Mouse (Mus musculus) forebrain, embryonic 14.5 days (tissue): Measurements from ENCODE around the gene Icosl. TPM values are rescaled to one million over a fixed set of nuclear protein-coding genes. Genes with fewer than 3 reads are reported as not detected.

Source experiments
- ATAC-seq: fragments of 200-750 bp; cut with Nextera tagmentation; 2 replicates; pipeline ENCODE4 v1.8.0; 2017; ENCODE audit warnings: mild to moderate bottlenecking, moderate library complexity
- DNase-seq: peaks from one replicate; pipeline ENCODE4 v3.0.0-alpha.2; 2015; ENCODE audit warnings: low spot score
- H3K27ac ChIP-seq: fragments of 300-500 bp; sonication (generic); 2 replicates; pipeline ENCODE4 v1.5.1; 2014; ENCODE audit warnings: low read depth, mild to moderate bottlenecking, control low read depth, low read length, moderate library complexity
- H3K27me3 ChIP-seq: fragments of 300-500 bp; sonication (generic); replicated peaks from 2 replicates; pipeline ENCODE4 v1.6.1; 2014; ENCODE audit warnings: low read length, control low read depth, mixed read lengths; ENCODE audit not compliant: control insufficient read depth, insufficient read depth
- H3K36me3 ChIP-seq: fragments of 300-500 bp; sonication (generic); 2 replicates; pipeline ENCODE4 v1.6.1; 2014; ENCODE audit warnings: low read length, control low read depth; ENCODE audit not compliant: control insufficient read depth, insufficient read depth
- H3K4me1 ChIP-seq: fragments of 300-500 bp; sonication (generic); 2 replicates; pipeline ENCODE4 v1.6.1; 2014; ENCODE audit warnings: antibody characterized with exemption, low read length, control low read depth; ENCODE audit not compliant: control insufficient read depth, insufficient read depth
- H3K4me2 ChIP-seq: fragments of 300-500 bp; sonication (generic); 2 replicates; pipeline ENCODE4 v1.6.1; 2014; ENCODE audit warnings: mild to moderate bottlenecking, control low read depth, low read length
- H3K4me3 ChIP-seq: fragments of 300-500 bp; sonication (generic); 2 replicates; pipeline ENCODE4 v1.5.1; 2014; ENCODE audit warnings: low read depth, low read length, control low read depth
- H3K9ac ChIP-seq: fragments of 300-500 bp; sonication (generic); 2 replicates; pipeline ENCODE4 v1.6.1; 2014; ENCODE audit warnings: mild to moderate bottlenecking, low read length, control low read depth, moderate library complexity
- H3K9me3 ChIP-seq: fragments of 300-500 bp; sonication (generic); replicated peaks from 2 replicates; pipeline ENCODE4 v1.6.1; 2016; ENCODE audit warnings: low read length, control low read depth, mixed read lengths; ENCODE audit not compliant: control insufficient read depth
- WGBS: fragments of 180-500 bp; shearing (Covaris S2); extraction: QIAGEN DNeasy Blood & Tissue Kit; methylation state at CpG from one replicate; pipeline ENCODE4 v1.1.7; 2014; 5-methylcytosine and 5-hydroxymethylcytosine counted together
- polyA plus RNA-seq: library from polyadenylated mRNA; unstranded; fragments of >200 nt; fragmentation: Nextera tagmentation; extraction: Ambion mirVana; gene quantifications from 2 replicates; pipeline ENCODE4 v1.2.1, GENCODE M21; 2014

The Icosl gene
- polyA plus RNA-seq, 1 experiment from 2014 or later: 0.60 TPM

DNA sequence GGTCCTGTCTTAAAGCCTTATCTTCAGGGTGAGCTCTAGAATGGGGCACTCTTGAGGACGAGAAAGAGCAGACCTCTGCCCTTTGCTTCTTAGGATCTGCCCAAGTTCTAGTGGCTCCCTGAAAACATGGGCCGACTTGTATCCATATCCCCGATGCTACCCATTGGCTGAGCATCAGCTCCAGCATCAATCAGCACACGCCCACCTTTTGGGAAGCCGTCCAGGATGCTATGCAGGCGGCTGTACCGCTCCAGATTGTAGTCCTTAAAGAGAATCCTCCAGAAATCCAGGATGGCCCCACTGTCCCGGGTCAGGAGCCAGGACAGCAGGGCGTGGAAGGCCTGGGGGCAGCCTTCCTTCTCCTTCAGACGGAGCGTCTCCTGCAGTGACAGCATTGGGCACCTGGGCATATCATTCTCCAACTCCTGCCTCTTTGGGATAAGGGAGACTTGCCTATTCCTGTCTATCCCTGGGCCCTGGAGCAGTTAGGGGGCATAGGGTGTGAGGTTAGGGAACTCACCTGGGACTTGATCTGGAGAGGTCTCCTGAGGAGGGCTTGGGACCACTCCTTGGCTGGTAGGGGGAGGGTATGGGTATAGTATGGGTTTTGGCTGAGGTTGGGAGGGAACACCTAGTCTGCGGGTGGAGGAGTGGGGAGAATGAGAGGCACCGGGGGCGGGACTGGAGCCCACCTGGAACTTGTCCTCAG is 26.3 kb upstream of the Icosl start:
- H3K4me1 ChIP-seq: no peaks in the 10 kb centered on the region
- no peaks in the 10 kb centered on the region for H3K27me3 ChIP-seq
- no peaks in the 10 kb centered on the region for H3K36me3 ChIP-seq
- H3K4me3 ChIP-seq: peak overlapping the region; percentile 17
- no peak for DNase-seq
- H3K27ac ChIP-seq: no peak overlapping the region
- WGBS: 62% methylated on average over 14 of the region's 14 CpGs
- H3K9me3 ChIP-seq: no peaks in the 10 kb centered on the region
- no peak; the same call in none of the 2 replicates for ATAC-seq
- no peak overlapping the region; the same call in 1 of the 2 replicates for H3K9ac ChIP-seq
- H3K4me2 ChIP-seq: peak overlapping the region; percentile 46

DNA sequence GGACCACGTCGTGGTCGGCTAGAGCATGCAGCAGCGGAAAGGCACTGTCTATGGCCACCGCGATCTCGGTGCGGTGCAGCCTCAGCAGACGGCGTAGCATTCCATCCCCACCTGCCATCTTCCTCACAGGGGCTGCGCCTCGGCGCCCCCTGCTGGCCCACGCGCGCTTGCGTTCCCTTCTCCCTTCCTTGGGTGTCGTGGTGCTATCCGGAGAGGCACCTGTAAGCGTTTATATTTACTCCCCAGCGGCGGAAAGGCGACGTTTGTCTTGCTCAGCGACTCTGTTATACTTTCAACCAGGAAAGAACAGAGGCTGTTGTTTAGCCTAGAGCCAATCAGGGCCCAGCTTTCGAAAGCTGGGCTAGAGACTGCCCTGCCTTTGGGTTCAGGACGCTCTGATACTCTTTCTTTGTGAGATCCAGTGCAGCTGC is 25.7 kb upstream of the Icosl start, which contains the start of gene Aire:
Gene Aire (minus strand): TSS at position 205 of the 431 bp plus-strand sequence.
- Histone ChIP-seq H3K27ac (no peak within 1 kb of the TSS), H3K4me1 (no peaks in the 10 kb centered on the region), H3K4me3 (peak within 1 kb of the TSS; percentile 17), H3K36me3 (no peaks in the 10 kb centered on the region), H3K4me2 (peak within 1 kb of the TSS; percentile 46), H3K27me3 (no peaks in the 10 kb centered on the region), H3K9me3 (no peaks in the 10 kb centered on the region), H3K9ac (peak within 1 kb of the TSS; percentile 32; the same call in 1 of the 2 replicates)
- WGBS: 2% methylated on average over 27 of the region's 27 CpGs
- peak; percentile 78 for DNase-seq
- peak; percentile 84 for ATAC-seq

DNA sequence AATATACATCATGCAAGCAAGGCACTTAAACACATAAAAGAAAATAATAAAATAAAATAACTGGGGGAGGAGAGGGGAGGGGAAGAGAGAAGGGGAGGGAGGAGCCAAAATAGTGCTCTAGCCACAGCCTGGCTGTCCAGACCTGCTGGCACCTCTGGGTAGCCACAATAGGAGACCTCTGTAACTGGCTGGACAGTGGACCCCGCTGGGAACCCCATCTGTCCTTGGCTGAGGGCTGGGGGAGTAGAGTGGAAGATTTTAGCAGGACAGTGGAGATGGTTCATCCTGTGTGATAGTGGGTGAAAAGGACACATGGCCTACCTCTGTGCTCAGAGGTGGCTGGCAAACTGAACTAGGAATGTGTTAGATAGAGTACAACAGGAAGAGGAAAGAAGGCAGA is 24.6 kb upstream of the Icosl start:
- WGBS: 56% methylated on average over 1 of the region's 1 CpGs
- Histone ChIP-seq H3K4me2 (no peak overlapping the region), H3K9me3 (no peaks in the 10 kb centered on the region), H3K27me3 (no peaks in the 10 kb centered on the region), H3K4me3 (no peak overlapping the region), H3K36me3 (no peaks in the 10 kb centered on the region), H3K9ac (no peak overlapping the region), H3K4me1 (no peaks in the 10 kb centered on the region), H3K27ac (no peak overlapping the region)
- ATAC-seq: no peak
- no peak for DNase-seq

DNA sequence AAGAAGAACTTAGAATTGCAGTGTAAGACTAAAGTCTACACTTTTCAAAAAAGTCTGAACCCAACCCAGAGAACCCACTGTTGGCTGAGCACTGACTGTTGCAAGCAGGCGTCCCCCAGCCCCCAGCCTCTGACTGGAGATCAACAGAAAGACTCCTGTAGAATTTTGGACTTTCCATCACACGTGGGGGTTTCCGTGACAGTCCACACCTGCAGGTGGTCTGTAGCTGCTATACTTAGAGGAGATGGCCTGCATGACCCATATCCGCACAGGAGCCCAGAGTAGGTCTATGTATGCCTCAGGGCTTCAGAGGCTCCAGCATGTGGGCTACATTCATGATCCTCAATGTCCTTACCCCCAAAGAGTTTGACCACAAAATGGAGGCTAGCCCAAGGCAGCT is 22.7 kb upstream of the Icosl start:
- Histone ChIP-seq H3K9me3 (no peaks in the 10 kb centered on the region), H3K4me3 (no peak overlapping the region), H3K4me2 (no peak overlapping the region), H3K27me3 (no peaks in the 10 kb centered on the region), H3K36me3 (no peaks in the 10 kb centered on the region), H3K9ac (no peak overlapping the region), H3K27ac (no peak overlapping the region), H3K4me1 (no peaks in the 10 kb centered on the region)
- WGBS: 87% methylated on average over 4 of the region's 4 CpGs
- DNase-seq (no peak), ATAC-seq (no peak)

- H3K9me3 ChIP-seq: no peaks in the 10 kb centered on the region
- no peaks in the 10 kb centered on the region for H3K4me1 ChIP-seq
- ATAC-seq (no peak), DNase-seq (no peak)
- H3K4me2 ChIP-seq: no peak overlapping the region
- H3K27me3 ChIP-seq: no peaks in the 10 kb centered on the region
- 87% methylated on average over 9 of the region's 10 CpGs for WGBS
- no peaks in the 10 kb centered on the region for H3K36me3 ChIP-seq
- H3K4me3 ChIP-seq: no peak overlapping the region
- H3K9ac ChIP-seq: no peak overlapping the region
- no peak overlapping the region for H3K27ac ChIP-seq
Measured at GRCm38 (mm10) chr10:78048061-78048730, 20.9 kb upstream of the Icosl start.

- Histone ChIP-seq H3K36me3 (no peaks in the 10 kb centered on the region), H3K9me3 (no peaks in the 10 kb centered on the region), H3K27ac (no peak overlapping the region), H3K4me3 (no peak overlapping the region), H3K27me3 (no peaks in the 10 kb centered on the region), H3K4me1 (no peaks in the 10 kb centered on the region), H3K9ac (no peak overlapping the region), H3K4me2 (no peak overlapping the region)
- DNase-seq (no peak), ATAC-seq (no peak)
- 62% methylated on average over 11 of the region's 11 CpGs for WGBS
Measured at GRCm38 (mm10) chr10:78049519-78050035, 19.5 kb upstream of the Icosl start.

- ATAC-seq (no peak), DNase-seq (no peak)
- Histone ChIP-seq H3K9me3 (no peaks in the 10 kb centered on the region), H3K27ac (no peak overlapping the region), H3K4me1 (no peaks in the 10 kb centered on the region), H3K4me2 (no peak overlapping the region), H3K27me3 (no peaks in the 10 kb centered on the region), H3K9ac (no peak overlapping the region), H3K4me3 (no peak overlapping the region), H3K36me3 (no peaks in the 10 kb centered on the region)
- 74% methylated on average over 19 of the region's 19 CpGs for WGBS
Measured at GRCm38 (mm10) chr10:78054633-78055565, 14.2 kb upstream of the Icosl start.

DNA sequence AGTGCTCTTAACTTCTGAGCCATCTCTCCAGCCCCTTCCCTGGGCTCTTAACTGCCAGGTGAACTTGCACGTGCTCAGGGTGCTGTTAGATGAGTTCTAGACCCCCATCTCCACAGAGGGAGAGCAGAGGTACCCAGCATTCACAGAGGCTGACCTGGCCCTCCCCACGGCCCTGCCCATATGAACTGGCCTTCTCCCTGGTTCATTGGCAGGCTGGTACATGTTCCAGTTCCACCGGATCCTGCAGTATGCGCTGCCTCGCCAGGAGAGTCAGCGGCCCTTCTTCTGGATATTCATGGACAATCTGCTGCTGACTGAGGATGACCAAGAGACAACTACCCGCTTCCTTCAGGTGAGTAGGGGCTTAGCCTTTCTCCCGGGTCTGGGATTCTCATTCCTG is 12.0 kb upstream of the Icosl start:
- Histone ChIP-seq H3K9ac (no peak overlapping the region), H3K9me3 (no peaks in the 10 kb centered on the region), H3K27ac (no peak overlapping the region), H3K36me3 (no peaks in the 10 kb centered on the region), H3K4me1 (no peaks in the 10 kb centered on the region), H3K27me3 (no peaks in the 10 kb centered on the region), H3K4me3 (no peak overlapping the region), H3K4me2 (no peak overlapping the region)
- DNase-seq: no peak
- 86% methylated on average over 8 of the region's 8 CpGs for WGBS
- no peak for ATAC-seq
